Mouse (Mus musculus) embryonic facial prominence, embryonic 10.5 days (tissue): ENCODE data around the gene Slc22a21. TPM values are rescaled to one million over a fixed set of nuclear protein-coding genes. Genes with fewer than 3 reads are reported as not detected.

Experiments
- DNase-seq: peaks from one replicate; pipeline ENCODE4 v3.0.0-alpha.2; 2017; ENCODE audit warnings: low spot score
- H3K27ac ChIP-seq: fragments of 300-500 bp; sonication (generic); replicated peaks from 2 replicates; pipeline ENCODE4 v1.5.1; 2016; ENCODE audit warnings: mild to moderate bottlenecking
- H3K27me3 ChIP-seq: fragments of 300-500 bp; sonication (generic); replicated peaks from 2 replicates; pipeline ENCODE4 v1.6.1; 2016; ENCODE audit warnings: low read depth, mild to moderate bottlenecking; ENCODE audit not compliant: poor library complexity, severe bottlenecking
- H3K36me3 ChIP-seq: fragments of 300-500 bp; sonication (generic); replicated peaks from 2 replicates; pipeline ENCODE4 v1.6.1; 2016; ENCODE audit warnings: mild to moderate bottlenecking, moderate library complexity
- H3K4me1 ChIP-seq: fragments of 300-500 bp; sonication (generic); 2 replicates; pipeline ENCODE4 v1.6.1; 2016
- H3K4me3 ChIP-seq: fragments of 300-500 bp; sonication (generic); 2 replicates; pipeline ENCODE4 v1.5.1; 2016; ENCODE audit warnings: mild to moderate bottlenecking, moderate library complexity
- H3K9me3 ChIP-seq: fragments of 300-500 bp; sonication (generic); 2 replicates; pipeline ENCODE4 v1.6.1; 2016; ENCODE audit warnings: mild to moderate bottlenecking
- WGBS: fragments of 180-500 bp; shearing (Covaris S2); methylation state at CpG from one replicate; pipeline ENCODE4 v1.1.7; 2016; 5-methylcytosine and 5-hydroxymethylcytosine counted together
- polyA plus RNA-seq: library from polyadenylated mRNA; unstranded; fragments of >200 nt; fragmentation: Nextera tagmentation; extraction: Ambion mirVana; gene quantifications from 2 replicates; pipeline ENCODE4 v1.2.1, GENCODE M21; 2016

The Slc22a21 gene
- 2.1 and 2.6 TPM in 2 replicates for polyA plus RNA-seq

GRCm38 (mm10) chr11:53979788-53980621 lies at the start of gene Slc22a21:
Slc22a21 (minus strand) TSS chr11:53980332.
- Histone ChIP-seq H3K27me3 (peaks cover 18% of the 10 kb centered on the region), H3K27ac (peak within 1 kb of the TSS; percentile 78), H3K4me3 (peak within 1 kb of the TSS; percentile 70), H3K4me1 (peaks cover 15% of the 10 kb centered on the region), H3K36me3 (no peaks in the 10 kb centered on the region), H3K9me3 (no peaks in the 10 kb centered on the region)
- whole genome bisulfite sequencing, result 2% methylated on average over 73 of the region's 73 CpGs
- DNase-seq, result peak; percentile 90

- no peak overlapping the region for H3K27ac ChIP-seq
- peaks cover 58% of the 10 kb centered on the region for H3K27me3 ChIP-seq
- peak overlapping the region; percentile 68 for H3K4me3 ChIP-seq
- H3K9me3 ChIP-seq, result no peaks in the 10 kb centered on the region
- WGBS, result 68% methylated on average over 4 of the region's 4 CpGs
- H3K36me3 ChIP-seq, result no peaks in the 10 kb centered on the region
- H3K4me1 ChIP-seq, result peaks cover 17% of the 10 kb centered on the region
- no peak for DNase-seq
These were observed 48.9 kb upstream of the Slc22a21 start for GRCm38 (mm10) chr11:54028997-54029396.

- peaks cover 17% of the 10 kb centered on the region for H3K4me1 ChIP-seq
- H3K27me3 ChIP-seq, result peaks cover 58% of the 10 kb centered on the region
- DNase-seq, result peak; percentile 83
- no peaks in the 10 kb centered on the region for H3K9me3 ChIP-seq
- peak within 1 kb of the TSS; percentile 77 for H3K27ac ChIP-seq
- H3K4me3 ChIP-seq, result peak within 1 kb of the TSS; percentile 68
- WGBS, result 3% methylated on average over 61 of the region's 61 CpGs
- H3K36me3 ChIP-seq, result no peaks in the 10 kb centered on the region
These were observed 48.2 kb upstream of the Slc22a21 start, which contains the start of gene Slc22a4 for GRCm38 (mm10) chr11:54028044-54028951. Slc22a4 (minus strand) TSS chr11:54028090.

- Histone ChIP-seq H3K4me3 (peak overlapping the region; percentile 68), H3K4me1 (peaks cover 17% of the 10 kb centered on the region), H3K36me3 (no peaks in the 10 kb centered on the region), H3K27ac (peak overlapping the region; percentile 77), H3K27me3 (peaks cover 58% of the 10 kb centered on the region), H3K9me3 (no peaks in the 10 kb centered on the region)
- DNase-seq, result peak; percentile 16
- WGBS, result 15% methylated on average over 31 of the region's 31 CpGs
These were observed 47.3 kb upstream of the Slc22a21 start for GRCm38 (mm10) chr11:54027131-54028043.

- no peak overlapping the region for H3K27ac ChIP-seq
- DNase-seq, result no peak
- no peaks in the 10 kb centered on the region for H3K36me3 ChIP-seq
- 77% methylated on average over 1 of the region's 1 CpGs for whole genome bisulfite sequencing
- H3K4me1 ChIP-seq, result peaks cover 17% of the 10 kb centered on the region
- H3K4me3 ChIP-seq, result peak overlapping the region; percentile 68; the same call in 1 of the 2 replicates
- peaks cover 58% of the 10 kb centered on the region for H3K27me3 ChIP-seq
- no peaks in the 10 kb centered on the region for H3K9me3 ChIP-seq
These were observed 46.4 kb upstream of the Slc22a21 start for GRCm38 (mm10) chr11:54026491-54027041.

- 86% methylated on average over 5 of the region's 5 CpGs for WGBS
- Histone ChIP-seq H3K4me3 (no peak overlapping the region), H3K27ac (no peak overlapping the region), H3K27me3 (peaks cover 24% of the 10 kb centered on the region), H3K36me3 (no peaks in the 10 kb centered on the region), H3K9me3 (no peaks in the 10 kb centered on the region), H3K4me1 (no peaks in the 10 kb centered on the region; the same call in 1 of the 2 replicates)
- no peak for DNase-seq
These were observed 41.4 kb upstream of the Slc22a21 start for GRCm38 (mm10) chr11:54021396-54022093.

- Histone ChIP-seq H3K36me3 (no peaks in the 10 kb centered on the region), H3K4me1 (no peaks in the 10 kb centered on the region; the same call in 1 of the 2 replicates), H3K27me3 (peaks cover 4% of the 10 kb centered on the region; the same call in 1 of the 2 replicates), H3K4me3 (no peak overlapping the region), H3K9me3 (no peaks in the 10 kb centered on the region), H3K27ac (no peak overlapping the region)
- 88% methylated on average over 3 of the region's 3 CpGs for WGBS
- no peak for DNase-seq
These were observed 39.0 kb upstream of the Slc22a21 start for GRCm38 (mm10) chr11:54018893-54019732.

GRCm38 (mm10) chr11:54017596-54017995 lies 37.5 kb upstream of the Slc22a21 start:
- Histone ChIP-seq H3K27ac (no peak overlapping the region), H3K27me3 (peaks cover 4% of the 10 kb centered on the region; the same call in 1 of the 2 replicates), H3K4me3 (no peak overlapping the region), H3K36me3 (no peaks in the 10 kb centered on the region), H3K4me1 (no peaks in the 10 kb centered on the region; the same call in 1 of the 2 replicates), H3K9me3 (no peaks in the 10 kb centered on the region)
- 76% methylated on average over 4 of the region's 4 CpGs for WGBS
- DNase-seq, result no peak

- 73% methylated on average over 8 of the region's 8 CpGs for WGBS
- H3K4me1 ChIP-seq, result no peaks in the 10 kb centered on the region; the same call in 1 of the 2 replicates
- H3K36me3 ChIP-seq, result no peaks in the 10 kb centered on the region
- no peak for DNase-seq
- no peak overlapping the region for H3K4me3 ChIP-seq
- peaks cover 4% of the 10 kb centered on the region; the same call in 1 of the 2 replicates for H3K27me3 ChIP-seq
- no peaks in the 10 kb centered on the region for H3K9me3 ChIP-seq
- no peak overlapping the region for H3K27ac ChIP-seq
These were observed 35.9 kb upstream of the Slc22a21 start for GRCm38 (mm10) chr11:54016051-54016450.

- no peak overlapping the region for H3K4me3 ChIP-seq
- H3K9me3 ChIP-seq, result no peaks in the 10 kb centered on the region
- peaks cover 10% of the 10 kb centered on the region for H3K4me1 ChIP-seq
- 88% methylated on average over 5 of the region's 5 CpGs for WGBS
- no peaks in the 10 kb centered on the region; the same call in 1 of the 2 replicates for H3K27me3 ChIP-seq
- H3K27ac ChIP-seq, result no peak overlapping the region
- DNase-seq, result no peak
- no peaks in the 10 kb centered on the region for H3K36me3 ChIP-seq
These were observed 32.8 kb upstream of the Slc22a21 start for GRCm38 (mm10) chr11:54012961-54013360.
